Mouse (Mus musculus) stomach, postnatal 0 days (tissue): Measurements from ENCODE around the gene Spta1. TPM values are rescaled to one million over a fixed set of nuclear protein-coding genes. Genes with fewer than 3 reads are reported as not detected.

Experiments
- ATAC-seq: fragments of 200-750 bp; cut with Nextera tagmentation; 2 replicates; pipeline ENCODE4 v1.8.0; 2017; ENCODE audit not compliant: low FRiP score, low TSS enrichment
- DNase-seq: peaks from one replicate; pipeline ENCODE4 v3.0.0-alpha.2; 2016; ENCODE audit warnings: low spot score
- H3K27ac ChIP-seq: fragments of 300-500 bp; sonication (generic); replicated peaks from 2 replicates; pipeline ENCODE4 v1.5.1; 2014; ENCODE audit warnings: mild to moderate bottlenecking, control low read depth
- H3K27me3 ChIP-seq: fragments of 300-500 bp; sonication (generic); 2 replicates; pipeline ENCODE4 v1.6.1; 2014; ENCODE audit warnings: low read length; ENCODE audit not compliant: control insufficient read depth, insufficient read depth
- H3K36me3 ChIP-seq: fragments of 300-500 bp; sonication (generic); 2 replicates; pipeline ENCODE4 v1.6.1; 2014; ENCODE audit warnings: low read length, mixed read lengths; ENCODE audit not compliant: control insufficient read depth, insufficient read depth
- H3K4me1 ChIP-seq: fragments of 300-500 bp; sonication (generic); replicated peaks from 2 replicates; pipeline ENCODE4 v1.6.1; 2014; ENCODE audit warnings: antibody characterized with exemption; ENCODE audit not compliant: control insufficient read depth, insufficient read depth
- H3K4me2 ChIP-seq: fragments of 300-500 bp; sonication (generic); replicated peaks from 2 replicates; pipeline ENCODE4 v1.6.1; 2014; ENCODE audit warnings: low read depth, mild to moderate bottlenecking, control low read depth, moderate library complexity
- H3K4me3 ChIP-seq: fragments of 300-500 bp; sonication (generic); 2 replicates; pipeline ENCODE4 v1.5.1; 2014; ENCODE audit warnings: low read depth, low read length, control low read depth
- H3K9ac ChIP-seq: fragments of 300-500 bp; sonication (generic); 2 replicates; pipeline ENCODE4 v1.6.1; 2014; ENCODE audit warnings: mild to moderate bottlenecking, low read length, control low read depth, mixed read lengths
- H3K9me3 ChIP-seq: fragments of 300-500 bp; sonication (generic); 2 replicates; pipeline ENCODE4 v1.6.1; 2016; ENCODE audit warnings: low read length; ENCODE audit not compliant: control insufficient read depth
- CTCF ChIP-seq: IDR thresholded peaks from 2 replicates; pipeline ENCODE4 v1.5.1; 2016; ENCODE audit warnings: antibody characterized with exemption, low read depth, mild to moderate bottlenecking, moderate library complexity
- EP300 ChIP-seq: optimal IDR thresholded peaks from 2 replicates; pipeline ENCODE3; 2016; ENCODE audit warnings: antibody characterized with exemption
- WGBS: fragments of 180-500 bp; shearing (Covaris S2); extraction: QIAGEN DNeasy Blood & Tissue Kit; methylation state at CpG from one replicate; pipeline ENCODE4 v1.1.7; 2014; 5-methylcytosine and 5-hydroxymethylcytosine counted together
- polyA plus RNA-seq: library from polyadenylated mRNA; unstranded; fragments of >200 nt; fragmentation: Nextera tagmentation; extraction: Ambion mirVana; gene quantifications from 2 replicates; pipeline ENCODE4 v1.2.1, GENCODE M21; 2015

Gene Spta1
- polyA plus RNA-seq, 1 experiment from 2014 or later = 0.02 TPM

- no peak for ATAC-seq
These were observed 96.6 kb downstream of the Spta1 start for GRCm38 (mm10) chr1:174269162-174269561.

GRCm38 (mm10) chr1:174270643-174271042 lies 98.1 kb downstream of the Spta1 start:
- DNase-seq = no peak

More at GRCm38 (mm10) chr1:174269162-174269561, 96.6 kb downstream of the Spta1 start:
- Histone ChIP-seq H3K27ac (no peak overlapping the region), H3K4me1 (no peaks in the 10 kb centered on the region), H3K4me2 (no peak overlapping the region), H3K9ac (no peak overlapping the region), H3K4me3 (no peak overlapping the region), H3K36me3 (no peaks in the 10 kb centered on the region), H3K9me3 (no peaks in the 10 kb centered on the region), H3K27me3 (no peaks in the 10 kb centered on the region)
- no peak for TF ChIP-seq CTCF
- TF ChIP-seq EP300 = no peak
- no peak for DNase-seq
- WGBS = 53% methylated on average over 4 of the region's 4 CpGs

More at GRCm38 (mm10) chr1:174270643-174271042, 98.1 kb downstream of the Spta1 start:
- 68% methylated on average over 3 of the region's 3 CpGs for WGBS
- Histone ChIP-seq H3K27ac (no peak overlapping the region), H3K27me3 (no peaks in the 10 kb centered on the region), H3K4me1 (no peaks in the 10 kb centered on the region), H3K36me3 (no peaks in the 10 kb centered on the region), H3K9ac (no peak overlapping the region), H3K4me3 (no peak overlapping the region), H3K9me3 (no peaks in the 10 kb centered on the region), H3K4me2 (no peak overlapping the region)
- no peak for ATAC-seq
- no peak for TF ChIP-seq EP300
- TF ChIP-seq CTCF = no peak

Other genes starting within 250 kb of the Spta1 start
- gene Mndal, start 230.3 kb upstream of the Spta1 start, polyA plus RNA-seq = 3.8 and 4.0 TPM in 2 replicates
- gene Ifi203, start 230.1 kb upstream of the Spta1 start, polyA plus RNA-seq = 1.6 and 2.0 TPM in 2 replicates
- gene Ifi202b, start 190.0 kb upstream of the Spta1 start, polyA plus RNA-seq = 0.19 and 0.51 TPM in 2 replicates
- gene Ifi205, start 141.0 kb upstream of the Spta1 start, polyA plus RNA-seq = 0.33 and 0.50 TPM in 2 replicates
- gene Olfr433, start 132.1 kb upstream of the Spta1 start, polyA plus RNA-seq = not detected in 2 replicates
- not detected in 2 replicates for gene Olfr432, start 123.6 kb upstream of the Spta1 start, polyA plus RNA-seq
- not detected in 2 replicates for gene Olfr430, start 106.2 kb upstream of the Spta1 start, polyA plus RNA-seq
- not detected in 2 replicates for gene Olfr429, start 88.4 kb upstream of the Spta1 start, polyA plus RNA-seq
- gene Olfr427, start 75.9 kb upstream of the Spta1 start, polyA plus RNA-seq = not detected in 2 replicates
- gene Olfr231, start 51.6 kb upstream of the Spta1 start, polyA plus RNA-seq = not detected in 2 replicates
- gene Olfr424, start 41.3 kb upstream of the Spta1 start, polyA plus RNA-seq = 0.11 TPM in 1 of 2 replicates, not detected in the other
- not detected in 2 replicates for gene Olfr420, start 17.1 kb upstream of the Spta1 start, polyA plus RNA-seq
- gene Olfr419, start 79.3 kb downstream of the Spta1 start, polyA plus RNA-seq = not detected in 2 replicates
- gene Mptx1, start 157.7 kb downstream of the Spta1 start, polyA plus RNA-seq = not detected in 2 replicates
- gene Olfr417, start 192.3 kb downstream of the Spta1 start, polyA plus RNA-seq = not detected in 2 replicates
- not detected in 2 replicates for gene Olfr248, start 218.3 kb downstream of the Spta1 start, polyA plus RNA-seq